Mouse (Mus musculus) embryo, embryonic 10.5 days (tissue): Measurements from ENCODE around the gene Stk33.
"Not testable (repeated sequence)": the region's sequence is repeated elsewhere in the genome, so short reads cannot be mapped to it uniquely, and the experiment has no call there.

ENCODE experiments used
- DNase-seq: peaks from one replicate; pipeline ENCODE4 v3.0.0-alpha.2; 2015; ENCODE audit warnings: low spot score

Stk33 gene

GRCm38 (mm10) chr7:109438781-109439591 is at the start of gene Stk33:
Gene Stk33, minus strand, starts transcription at chr7:109439081.
- peak; percentile 86 for DNase-seq

- DNase-seq = no peak
Observed at GRCm38 (mm10) chr7:109484221-109484620, 45.3 kb upstream of the Stk33 start.

- peak; percentile 63 for DNase-seq
Observed at GRCm38 (mm10) chr7:109480765-109481197, 41.9 kb upstream of the Stk33 start.

- DNase-seq = no peak
Observed at GRCm38 (mm10) chr7:109477926-109478325, 39.0 kb upstream of the Stk33 start.

- DNase-seq = no peak
Observed at GRCm38 (mm10) chr7:109470700-109471099, 31.8 kb upstream of the Stk33 start.

GRCm38 (mm10) chr7:109468262-109468701 is 29.4 kb upstream of the Stk33 start:
- peak; percentile 13 for DNase-seq

GRCm38 (mm10) chr7:109467591-109467990 is 28.7 kb upstream of the Stk33 start:
- peak; percentile 20 for DNase-seq

GRCm38 (mm10) chr7:109460698-109461097 is 21.8 kb upstream of the Stk33 start:
- DNase-seq = no peak

GRCm38 (mm10) chr7:109456563-109456962 is 17.7 kb upstream of the Stk33 start:
- no peak for DNase-seq

GRCm38 (mm10) chr7:109455748-109456147 is 16.9 kb upstream of the Stk33 start:
- no peak for DNase-seq

- no peak for DNase-seq
Observed at GRCm38 (mm10) chr7:109454856-109455255, 16.0 kb upstream of the Stk33 start.

- DNase-seq = no peak
Observed at GRCm38 (mm10) chr7:109448060-109448459, 9.2 kb upstream of the Stk33 start.

- peak; percentile 76 for DNase-seq
Observed at GRCm38 (mm10) chr7:109445012-109445411, 6.1 kb upstream of the Stk33 start.

GRCm38 (mm10) chr7:109442739-109443138 is 3.9 kb upstream of the Stk33 start:
- DNase-seq = no peak

GRCm38 (mm10) chr7:109440697-109441269 is 1.9 kb upstream of the Stk33 start:
- DNase-seq = peak; percentile 15

GRCm38 (mm10) chr7:109424422-109425159 is 14.3 kb downstream of the Stk33 start:
- peak; percentile 74 for DNase-seq

- DNase-seq = no peak
Observed at GRCm38 (mm10) chr7:109422803-109423202, 16.1 kb downstream of the Stk33 start.

GRCm38 (mm10) chr7:109405491-109405890 is 33.4 kb downstream of the Stk33 start:
- peak; percentile 36 for DNase-seq

GRCm38 (mm10) chr7:109399299-109399698 is 39.6 kb downstream of the Stk33 start:
- DNase-seq = no peak

GRCm38 (mm10) chr7:109381131-109381530 is 57.8 kb downstream of the Stk33 start:
- no peak for DNase-seq

GRCm38 (mm10) chr7:109373556-109373955 is 65.3 kb downstream of the Stk33 start:
- DNase-seq = not testable (repeated sequence)

GRCm38 (mm10) chr7:109358435-109359187 is 80.3 kb downstream of the Stk33 start:
- no peak for DNase-seq
